Mouse (Mus musculus) heart, postnatal 0 days (tissue): Measurements from ENCODE around the gene Stk35.

Experiments
- CTCF ChIP-seq: IDR thresholded peaks from 2 replicates; pipeline ENCODE4 v1.5.1; 2016; ENCODE audit warnings: antibody characterized with exemption, control low read depth, low read depth
- EP300 ChIP-seq: IDR thresholded peaks from 2 replicates; pipeline ENCODE4 v1.6.1; 2016; ENCODE audit warnings: antibody characterized with exemption, low read depth

GRCm38 (mm10) chr2:129817603-129818257 is 17.4 kb downstream of the Stk35 start:
- no peak for TF ChIP-seq CTCF
- no peak for TF ChIP-seq EP300
